Comparison of ENCODE assay signal across 8 mouse cellular contexts in genomic region chrX:142778638-142779037, GRCm38 (mm10).
DNase-seq lines count a peak whose midpoint lies in the region; ATAC-seq and TF ChIP-seq lines count a peak whose summit lies in the region.
"Had no signal": no experiment of that assay in that cellular context is flagged by ENCODE, and none has a peak within 500 bp of the region (broad histone marks: within the 10 kb centered on the region; RNA-seq: fewer than 3 reads in every experiment).

No protein-coding gene starts in this region.

- no peak overlapping the region for H3K9ac ChIP-seq in lung, postnatal 0 days (replicated peaks; ENCODE audit: low read depth)
- H3K9ac ChIP-seq in midbrain, postnatal 0 days (replicated peaks; ENCODE audit: low read length, poor library complexity, severe bottlenecking): no peak overlapping the region

- H3K36me3 ChIP-seq in lung, postnatal 0 days (ENCODE audit: insufficient read depth, low read length): no peaks in the 10 kb centered on the region
- H3K36me3 ChIP-seq in midbrain, postnatal 0 days (ENCODE audit: insufficient read depth, low read length): no peaks in the 10 kb centered on the region

- no peak for TF ChIP-seq CTCF in lung, postnatal 0 days (IDR thresholded peaks at IDR 0.05)
- no peak for TF ChIP-seq CTCF in midbrain, postnatal 0 days (IDR thresholded peaks at IDR 0.05)

- peak; percentile 54 for TF ChIP-seq EP300 in lung, postnatal 0 days (IDR thresholded peaks at IDR 0.05)

- H3K4me3 ChIP-seq in lung, postnatal 0 days (ENCODE audit: low read depth, low read length): no peak overlapping the region
- H3K4me3 ChIP-seq in midbrain, postnatal 0 days (ENCODE audit: low read depth, low read length): no peak overlapping the region

- no peaks in the 10 kb centered on the region for H3K4me1 ChIP-seq in lung, postnatal 0 days (ENCODE audit: insufficient read depth, low read depth, low read length)
- no peaks in the 10 kb centered on the region for H3K4me1 ChIP-seq in midbrain, postnatal 0 days (ENCODE audit: insufficient read depth, low read length)

- no peaks in the 10 kb centered on the region for H3K9me3 ChIP-seq in lung, postnatal 0 days (ENCODE audit: low read length)
- no peaks in the 10 kb centered on the region for H3K9me3 ChIP-seq in midbrain, postnatal 0 days (ENCODE audit: low read length)

- DNase-seq in MEL-GATA-1-ER (ENCODE audit: extremely low read depth, low read depth): peak; percentile 86
- DNase-seq in c-Kit-positive CD71-negative TER-119-negative erythroid progenitor cells, embryonic 14.5 days (ENCODE audit: low read depth): peak; percentile 14
- DNase-seq in heart, postnatal 14 days: peak; percentile 8 to 20
- DNase-seq in lung, postnatal 0 days (ENCODE audit: low spot score): peak; percentile 61
- DNase-seq in midbrain, postnatal 0 days (ENCODE audit: low spot score): no peak
- DNase-seq in gastrocnemius, adult 8-10 months (ENCODE audit: low spot score in 2 of 2): no peak
- no peak for DNase-seq in gastrocnemius, postnatal 25 days
- DNase-seq: cerebellum, postnatal 14 days had no signal

- H3K4me2 ChIP-seq in lung, postnatal 0 days (replicated peaks; ENCODE audit: low read depth, low read length): no peak overlapping the region
- no peak overlapping the region for H3K4me2 ChIP-seq in midbrain, postnatal 0 days (ENCODE audit: low read depth, low read length, poor library complexity, severe bottlenecking)

- H3K27me3 ChIP-seq in lung, postnatal 0 days (replicated peaks; ENCODE audit: insufficient read depth, low read length): no peaks in the 10 kb centered on the region
- no peaks in the 10 kb centered on the region for H3K27me3 ChIP-seq in midbrain, postnatal 0 days (ENCODE audit: insufficient read depth, low read length)

- intact Hi-C loops in heart, postnatal 14 days (cut with DNase I): no loop called here

- no peak overlapping the region for H3K27ac ChIP-seq in lung, postnatal 0 days (ENCODE audit: low read length)
- H3K27ac ChIP-seq in midbrain, postnatal 0 days (ENCODE audit: low read depth, low read length): no peak overlapping the region

- peak; percentile 92 for ATAC-seq in lung, postnatal 0 days
- no peak for ATAC-seq in midbrain, postnatal 0 days (ENCODE audit: low FRiP score)

- WGBS in lung, postnatal 0 days: 23% methylated on average over 6 of the region's 6 CpGs
- WGBS in midbrain, postnatal 0 days: 55% methylated on average over 6 of the region's 6 CpGs

Comparison
In these comparisons a context has a peak if more than half of its experiments do, and no peak if none do; other contexts are left out.
1. DNase-seq: peak in MEL-GATA-1-ER (single experiment), c-Kit-positive CD71-negative TER-119-negative erythroid progenitor cells, embryonic 14.5 days (single experiment), heart, postnatal 14 days (2 of 2) and lung, postnatal 0 days (single experiment); none in midbrain, postnatal 0 days (single experiment), gastrocnemius, adult 8-10 months (0 of 2) and gastrocnemius, postnatal 25 days (single experiment).